Mouse (Mus musculus): Measurements from ENCODE around the gene Mprip.
A peak's percentile ranks its signal among the peaks of the same experiment; 100 is the strongest.

The Mprip gene

DNA sequence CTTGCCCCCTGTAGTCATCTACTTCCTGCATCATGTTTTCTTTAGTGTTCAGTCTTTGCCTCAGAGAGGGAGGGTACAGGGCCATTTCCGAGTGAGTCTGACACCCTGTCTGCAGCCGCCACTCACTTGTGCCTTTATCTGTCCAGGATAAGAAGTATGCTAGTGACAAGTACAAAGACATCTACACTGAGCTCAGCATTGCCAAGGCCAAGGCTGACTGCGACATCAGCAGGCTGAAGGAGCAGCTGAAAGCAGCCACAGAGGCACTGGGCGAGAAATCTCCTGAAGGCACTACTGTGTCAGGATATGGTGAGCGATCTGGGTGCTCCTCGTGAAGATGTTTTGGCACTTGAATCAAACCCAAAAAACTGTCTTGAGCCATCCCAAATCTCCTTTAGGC, 108.6 kb downstream of the Mprip start:
- DNase-seq = no peak

DNA sequence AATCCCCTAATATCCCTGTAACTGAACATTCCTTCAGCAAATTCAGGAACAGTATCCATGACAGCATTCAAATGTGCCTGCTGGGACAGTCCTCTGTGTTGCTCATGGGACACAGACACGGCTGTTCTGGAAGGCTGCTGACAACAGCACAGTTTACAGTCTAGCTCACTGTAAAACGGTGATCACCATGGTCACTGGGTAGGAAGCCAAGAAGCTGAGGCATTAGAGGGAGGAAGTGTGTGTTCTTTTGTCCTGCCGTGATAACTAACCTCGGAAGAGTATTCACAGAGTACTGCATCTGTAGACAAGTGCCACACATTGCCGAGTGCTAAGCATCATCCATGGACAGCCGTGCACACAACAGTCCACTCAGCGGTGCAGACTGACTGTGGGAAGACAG, 109.6 kb downstream of the Mprip start:
- no peak for DNase-seq

DNA sequence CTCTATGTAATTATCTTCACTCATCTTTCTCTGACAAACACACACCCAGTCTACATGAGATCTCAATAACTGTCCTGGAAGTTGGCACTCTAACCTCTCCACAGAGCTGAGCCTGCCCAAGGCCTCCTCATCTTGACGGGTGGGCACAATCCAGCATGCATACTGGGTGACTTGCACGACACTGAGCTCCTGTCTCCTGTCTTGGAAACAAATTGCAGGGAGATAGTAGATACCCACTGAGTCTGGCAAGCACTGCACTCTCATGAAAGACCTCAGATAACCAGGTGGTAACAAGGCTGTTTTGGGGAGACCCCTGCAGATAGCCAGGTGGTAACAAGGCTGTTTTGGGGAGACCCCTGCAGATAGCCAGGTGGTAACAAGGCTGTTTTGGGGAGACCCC, 111.2 kb downstream of the Mprip start:
- DNase-seq = no peak

DNA sequence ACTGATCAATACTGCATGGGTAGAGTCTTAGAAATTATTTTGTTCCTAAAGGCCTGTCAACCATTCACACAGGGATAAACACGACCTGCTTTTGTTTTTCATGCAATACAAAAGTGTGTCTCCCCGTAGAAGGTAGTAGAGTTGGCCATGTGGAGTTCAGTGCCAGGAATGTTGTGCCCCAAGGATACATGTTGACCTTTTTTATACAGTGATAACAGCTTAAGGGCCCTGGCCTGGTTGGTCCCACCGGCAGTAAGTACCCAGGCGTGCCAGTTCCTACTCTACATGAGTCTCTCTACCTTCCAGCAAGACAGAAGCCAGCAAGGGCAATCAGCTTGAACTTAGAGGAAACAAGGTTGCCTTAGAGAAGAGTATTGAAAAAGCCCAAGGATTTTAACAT, 111.8 kb downstream of the Mprip start:
- DNase-seq = no peak

DNA sequence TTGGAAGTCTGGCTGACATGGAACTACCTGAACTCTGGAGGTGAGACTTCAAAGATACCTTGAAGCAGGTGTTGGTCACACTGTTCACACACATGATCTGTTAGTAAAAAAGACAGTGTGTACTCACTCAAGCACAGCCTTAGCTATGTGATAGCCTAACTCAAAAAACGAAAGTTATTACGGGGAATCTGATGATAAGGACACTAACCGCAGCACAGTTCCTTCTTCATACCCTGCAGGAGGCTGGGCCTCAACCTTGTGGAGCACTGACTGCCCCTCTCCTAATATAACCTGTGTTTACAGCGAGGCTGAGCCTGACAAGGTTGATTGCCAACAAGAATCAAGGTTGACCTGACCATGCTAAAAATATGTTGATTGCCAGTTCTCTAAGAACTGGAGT, 113.4 kb downstream of the Mprip start:
- no peak for DNase-seq

DNA sequence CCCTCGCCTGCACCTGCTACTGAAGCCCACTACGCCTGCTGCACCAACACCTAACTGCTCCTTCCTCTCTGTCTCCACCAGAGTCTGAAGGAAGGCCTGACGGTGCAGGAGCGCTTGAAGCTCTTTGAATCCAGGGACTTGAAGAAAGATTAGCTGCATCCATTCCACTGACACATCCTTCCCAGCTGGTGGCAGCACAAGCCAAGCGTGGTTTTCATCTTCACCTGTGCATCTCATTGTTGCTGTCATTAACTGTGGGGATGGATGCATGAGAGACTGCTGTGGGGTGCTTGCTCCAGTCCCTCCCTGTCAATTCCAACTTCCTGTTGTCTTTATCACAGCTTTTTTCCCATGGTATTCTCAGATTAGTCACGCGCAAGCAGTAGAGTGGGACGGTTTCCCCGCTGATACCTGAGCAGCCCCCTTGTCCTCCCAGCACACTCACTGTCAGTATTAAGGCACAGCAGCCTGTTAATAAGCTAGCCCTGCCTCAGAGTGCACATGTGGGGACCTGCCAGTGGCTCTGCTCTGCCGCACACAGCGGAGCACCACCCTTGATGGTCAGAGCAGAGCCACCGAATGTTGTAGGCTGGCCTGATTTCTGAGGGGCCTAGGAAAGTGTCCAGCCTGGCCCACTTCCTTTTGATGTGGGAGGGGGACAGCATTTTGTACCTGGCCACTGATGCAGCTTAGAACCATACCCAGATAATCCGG, 114.5 kb downstream of the Mprip start:
- no peak for DNase-seq

DNA sequence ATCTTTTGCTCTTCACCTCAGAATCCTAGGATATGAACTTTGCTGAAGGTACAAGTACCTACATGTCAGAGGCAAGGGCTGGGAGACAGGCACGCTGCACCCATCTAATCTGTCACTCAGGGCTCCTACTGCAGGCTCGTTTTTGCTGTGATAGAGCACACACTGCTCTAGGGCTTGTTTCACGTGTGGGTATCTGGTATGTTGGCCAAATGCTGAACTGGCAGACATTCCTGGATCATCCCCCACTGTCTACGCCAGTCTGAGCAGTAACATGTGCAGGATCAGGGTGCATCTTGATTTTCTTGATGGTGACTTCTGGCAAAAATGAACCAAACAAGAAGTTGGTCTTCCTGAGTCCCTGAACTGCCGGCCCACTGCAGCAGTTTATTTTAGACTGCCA, 116.2 kb downstream of the Mprip start:
- peak; percentile 59 for DNase-seq

DNA sequence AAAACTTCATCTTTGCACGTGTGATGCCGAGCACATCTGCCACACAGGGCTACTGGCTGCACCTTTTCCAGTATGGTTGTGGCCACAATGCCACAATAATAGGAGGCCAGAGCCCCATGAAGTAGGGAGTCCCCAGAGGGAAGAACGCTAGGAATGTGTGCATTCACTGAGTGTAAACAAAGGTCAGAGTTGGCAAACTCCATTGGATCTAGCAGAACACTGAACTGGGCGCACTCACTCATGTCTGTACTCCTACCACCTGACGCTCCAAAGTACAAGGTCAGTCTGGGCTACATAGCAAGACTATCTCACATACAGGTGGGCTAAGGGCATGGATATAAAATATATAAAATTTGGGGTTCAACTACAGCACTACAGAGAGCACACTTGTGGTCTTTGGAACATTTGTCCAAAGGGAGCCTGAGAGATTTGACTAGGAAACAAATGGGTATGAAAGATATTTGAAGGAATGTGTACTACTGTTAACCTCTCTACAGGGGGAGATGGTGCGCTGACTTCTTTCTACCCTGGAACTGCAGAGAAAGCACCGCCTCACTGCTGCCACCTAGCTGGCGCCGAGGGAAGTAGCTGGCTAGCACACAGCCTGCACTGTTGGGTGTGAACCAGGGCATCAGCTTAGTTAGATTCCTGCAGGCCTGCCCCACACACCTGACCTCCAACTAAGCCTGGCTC, 117.2 kb downstream of the Mprip start:
- DNase-seq = peak; percentile 49

DNA sequence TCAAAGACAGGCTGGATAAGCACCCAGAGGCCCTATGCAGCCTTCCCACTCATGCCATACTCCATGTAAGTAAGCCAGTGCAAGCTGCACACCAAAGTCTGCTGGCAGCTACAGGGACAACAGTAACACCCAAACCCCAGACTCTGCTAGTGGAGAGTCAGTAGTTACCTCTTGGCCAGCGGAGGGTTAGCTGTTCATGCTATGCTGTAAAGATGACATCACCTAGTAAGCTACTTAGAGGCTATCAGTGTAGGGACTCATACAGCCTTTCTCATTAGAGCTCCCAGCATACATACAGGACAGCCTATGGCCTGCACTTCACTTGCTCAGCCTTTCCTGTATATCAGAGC, 117.7 kb downstream of the Mprip start:
- no peak for DNase-seq

DNA sequence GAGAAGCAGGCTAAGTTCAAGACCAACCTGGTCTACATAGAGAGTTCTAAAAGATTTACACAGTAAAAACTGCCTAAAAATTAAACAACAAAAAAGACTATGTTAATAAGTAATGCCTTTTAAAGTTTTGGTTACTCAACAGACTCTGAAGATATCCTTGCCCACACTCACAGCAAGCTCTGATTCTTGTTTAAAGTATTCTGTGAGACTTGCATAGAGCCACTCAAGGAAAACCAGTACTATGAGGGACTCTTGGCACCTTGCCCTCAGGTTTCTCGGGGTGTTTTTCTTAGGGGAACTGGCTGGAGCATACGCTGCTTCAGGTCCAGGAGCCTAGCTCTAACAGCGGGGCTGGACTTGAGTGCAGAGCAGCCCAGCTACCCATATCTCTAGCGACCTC, 118.3 kb downstream of the Mprip start:
- DNase-seq = no peak

DNA sequence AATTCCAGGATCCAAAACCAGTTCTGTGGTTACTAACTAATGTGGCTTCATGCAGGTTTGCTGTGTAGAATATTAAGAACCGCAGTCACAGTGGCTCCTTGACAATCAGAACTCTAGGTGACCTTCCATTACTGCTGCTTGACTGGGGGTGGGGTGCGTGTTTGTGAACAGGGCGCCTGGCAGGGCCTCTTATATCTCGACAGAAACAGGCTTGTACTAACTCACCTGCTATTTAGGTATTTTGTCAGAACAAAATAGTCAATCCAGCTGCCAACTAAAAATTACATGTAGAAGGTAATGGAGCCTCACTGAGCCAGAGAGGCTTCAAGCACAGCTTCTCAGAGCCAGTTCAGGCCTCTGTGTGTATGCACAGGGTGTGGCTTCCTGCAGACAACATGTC, 119.1 kb downstream of the Mprip start:
- DNase-seq = no peak

DNA sequence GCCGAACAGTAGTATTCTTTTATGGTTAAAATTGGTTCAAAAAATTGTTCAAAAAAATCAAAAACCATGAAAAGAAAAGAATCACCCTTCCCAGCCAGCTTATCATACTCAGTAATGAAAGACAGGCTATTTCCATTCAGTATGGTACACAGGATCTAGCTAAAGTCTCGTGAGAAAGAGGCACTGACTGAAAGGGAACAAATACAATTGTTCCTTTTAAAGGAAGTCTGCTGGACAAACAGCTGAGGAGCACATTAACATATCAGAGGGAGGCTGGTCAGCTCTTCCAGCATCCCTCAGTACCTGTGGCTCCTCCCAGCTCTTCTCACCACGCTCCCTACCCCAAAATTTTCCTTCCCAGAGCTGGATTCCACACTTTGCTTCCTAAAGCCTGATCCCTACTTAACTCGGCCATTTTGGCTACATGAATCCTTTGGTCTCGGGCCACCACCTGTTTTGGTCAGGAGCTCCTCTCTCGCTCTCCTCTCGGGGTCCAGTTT, 121.0 kb downstream of the Mprip start:
- DNase-seq = no peak

DNA sequence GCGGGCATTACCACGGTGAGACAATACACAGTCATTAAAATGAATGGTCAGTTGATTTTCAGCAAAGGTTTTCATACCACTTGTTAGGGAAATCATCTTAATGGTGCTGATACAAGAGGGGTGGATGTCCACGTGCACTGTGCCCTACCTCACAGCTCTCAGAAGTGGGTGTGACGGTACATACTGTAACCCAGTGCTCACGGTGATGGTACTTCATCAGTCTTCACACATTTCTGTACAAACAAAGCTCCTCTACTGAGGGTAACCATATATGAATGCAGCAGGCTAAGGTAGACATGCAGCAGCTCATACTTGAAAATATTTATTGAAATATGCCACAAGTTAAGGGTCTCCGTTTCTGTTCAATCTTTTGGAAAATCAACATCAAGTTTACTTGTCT, 122.5 kb downstream of the Mprip start:
- no peak for DNase-seq

DNA sequence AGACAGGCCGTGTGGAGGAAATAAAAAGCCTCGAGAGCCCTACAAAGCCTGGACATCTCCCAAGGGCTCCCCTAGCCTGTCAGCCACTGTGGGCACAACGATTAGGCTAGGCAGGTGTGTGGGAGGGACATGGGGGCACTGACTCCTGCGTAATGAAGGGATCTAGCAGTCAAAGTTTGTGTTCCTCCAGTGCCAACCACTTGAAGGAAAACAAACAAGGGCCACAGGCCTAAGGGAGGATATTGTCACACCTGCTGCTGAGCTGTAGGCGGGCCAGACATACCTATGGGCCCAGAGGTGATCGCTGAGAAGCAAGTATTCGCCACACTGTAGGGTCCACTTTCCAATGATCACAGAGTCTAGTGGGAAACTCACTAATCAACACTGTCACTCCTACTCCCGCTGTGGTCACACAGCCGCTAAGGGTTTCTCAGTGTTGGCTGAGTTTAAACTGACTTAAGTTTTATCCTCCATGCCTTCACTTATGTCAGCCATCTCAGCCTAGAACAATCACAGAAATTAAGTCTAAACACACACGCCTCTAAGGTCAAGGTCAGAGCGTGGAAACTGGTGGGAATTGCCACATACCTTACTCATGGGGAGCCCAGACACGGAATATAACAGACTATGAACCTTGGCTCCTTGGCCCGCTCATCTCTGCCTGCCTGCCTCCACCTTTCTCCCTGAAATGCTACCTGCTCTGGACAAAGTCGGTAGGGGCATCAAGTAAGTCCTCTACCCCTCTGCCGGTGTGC, 125.5 kb downstream of the Mprip start:
- no peak for DNase-seq

DNA sequence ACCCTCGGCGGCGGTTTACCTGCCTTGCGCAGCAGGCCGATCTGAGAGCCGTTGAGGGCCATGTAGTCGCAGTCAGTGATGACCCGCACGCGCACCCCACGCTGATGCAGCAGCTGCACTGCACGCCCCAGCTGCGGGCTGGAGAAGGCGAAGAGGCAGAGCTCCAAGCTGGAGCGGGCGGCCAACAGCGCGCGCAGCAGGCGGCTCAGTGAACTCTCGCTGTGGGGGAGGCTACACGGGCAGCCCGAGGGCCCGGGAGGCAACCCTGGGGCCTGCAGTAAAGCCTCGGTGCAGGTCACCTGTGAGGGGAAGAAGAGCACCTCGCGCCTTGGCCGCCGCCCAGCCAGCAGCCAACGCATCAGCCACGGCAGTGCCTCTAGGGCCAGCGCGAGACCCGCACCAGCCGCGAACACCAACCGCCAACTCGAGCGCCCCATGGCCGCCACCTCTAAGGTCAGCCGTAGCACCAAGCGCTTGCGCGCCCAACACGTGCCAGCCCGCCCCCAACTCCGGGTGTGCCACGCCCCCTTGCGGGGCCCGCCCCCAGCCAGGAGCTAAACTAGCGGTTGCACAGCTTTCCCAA, 126.2 kb downstream of the Mprip start, which contains the start of gene Pld6:
Gene Pld6, minus strand, starts transcription at position 447 of the 583 bp plus-strand sequence.
- DNase-seq = no peak

DNA sequence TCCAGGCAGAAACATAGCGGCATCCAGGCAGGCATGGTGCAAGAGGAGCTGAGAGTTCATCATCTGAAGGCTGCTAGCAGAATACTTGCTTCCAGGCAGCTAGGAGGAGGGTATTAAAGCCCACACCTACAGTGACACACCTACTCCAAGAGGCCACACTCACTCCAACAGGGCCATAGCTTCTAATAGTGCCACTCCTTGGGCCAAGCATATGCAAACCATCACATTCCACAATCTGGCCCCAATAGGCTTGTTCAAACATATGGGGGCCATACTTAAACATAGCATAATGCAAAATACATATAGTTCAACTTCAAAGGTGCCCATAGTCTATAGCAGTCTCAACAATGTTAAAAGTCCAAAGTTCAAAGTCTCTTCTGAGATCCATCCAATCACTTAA, 128.2 kb downstream of the Mprip start:
- DNase-seq = no peak

DNA sequence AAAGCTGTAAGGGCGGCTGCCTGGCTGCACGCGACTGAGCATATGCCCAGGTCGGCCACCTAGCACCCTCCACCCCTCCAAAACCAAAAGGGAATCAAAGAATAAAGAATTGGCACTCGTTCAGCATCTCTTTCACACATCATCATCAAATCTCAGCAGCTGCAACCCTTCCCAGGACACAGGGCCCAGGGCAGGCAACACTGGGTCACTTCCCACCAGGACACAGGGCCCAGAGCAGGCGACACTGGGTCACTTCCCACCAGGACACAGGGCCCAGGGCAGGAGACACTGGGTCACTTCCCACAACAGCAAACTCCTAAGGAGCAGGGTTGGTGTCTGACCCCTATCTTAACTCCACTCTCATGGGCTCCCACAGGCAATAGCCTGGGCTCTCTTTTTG, 132.3 kb downstream of the Mprip start:
- no peak for DNase-seq

DNA sequence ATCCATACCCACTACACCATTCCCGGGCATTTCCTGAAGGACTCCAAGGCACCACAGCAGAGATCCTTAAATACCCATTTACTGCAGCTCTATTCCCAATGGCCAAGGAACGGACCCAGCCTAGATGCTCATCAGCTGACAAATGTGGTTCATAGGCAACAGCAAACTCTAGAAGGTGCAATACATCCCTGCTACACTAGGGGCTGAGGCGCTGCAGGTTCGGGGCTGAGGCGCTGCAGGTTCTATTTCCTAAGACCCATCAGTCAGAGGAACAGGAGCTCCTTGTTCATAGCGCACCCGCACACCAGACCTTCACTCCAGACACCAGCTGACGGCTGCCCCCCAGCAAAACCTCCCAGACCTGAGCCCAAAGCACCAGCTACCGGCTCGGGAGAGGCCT, 139.3 kb downstream of the Mprip start:
- no peak for DNase-seq

DNA sequence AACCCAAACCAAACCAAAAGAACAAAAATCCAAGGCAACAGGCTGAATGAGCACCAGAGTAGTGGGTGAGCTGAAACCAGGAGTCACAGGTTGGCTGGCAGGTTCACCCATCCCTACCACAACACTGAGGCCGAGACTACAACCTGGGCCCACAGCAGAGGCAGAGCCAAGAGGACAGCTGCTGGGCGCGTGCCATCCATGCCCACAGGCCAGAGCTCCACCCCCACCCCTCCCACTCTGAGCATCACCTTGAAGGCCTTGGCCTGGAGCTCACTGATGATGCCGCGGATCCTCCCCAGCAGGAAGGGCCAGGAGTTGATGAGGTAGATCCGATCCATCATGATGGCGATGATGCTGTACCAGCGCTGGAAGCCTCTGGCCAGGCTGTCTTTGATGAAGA, 140.8 kb downstream of the Mprip start:
- no peak for DNase-seq

DNA sequence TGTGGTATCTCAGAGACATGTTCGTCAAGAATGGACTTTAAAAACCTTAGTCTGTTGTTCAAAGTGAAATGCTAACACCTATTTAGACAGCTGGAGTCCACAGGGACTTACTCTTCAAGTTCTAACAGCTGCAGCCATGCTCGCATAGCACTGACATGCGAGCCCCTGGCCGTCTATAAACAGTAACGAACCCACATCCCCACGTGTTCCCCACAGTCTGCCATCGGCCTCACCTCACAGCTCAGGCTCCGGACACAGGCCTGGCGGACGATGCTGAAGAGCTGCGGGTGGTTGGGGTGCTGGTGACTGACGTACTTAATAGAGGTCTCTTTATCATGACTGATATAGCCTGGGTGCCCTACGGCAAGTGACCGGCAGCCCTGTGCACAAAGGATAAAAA, 142.4 kb downstream of the Mprip start:
- DNase-seq = no peak

DNA sequence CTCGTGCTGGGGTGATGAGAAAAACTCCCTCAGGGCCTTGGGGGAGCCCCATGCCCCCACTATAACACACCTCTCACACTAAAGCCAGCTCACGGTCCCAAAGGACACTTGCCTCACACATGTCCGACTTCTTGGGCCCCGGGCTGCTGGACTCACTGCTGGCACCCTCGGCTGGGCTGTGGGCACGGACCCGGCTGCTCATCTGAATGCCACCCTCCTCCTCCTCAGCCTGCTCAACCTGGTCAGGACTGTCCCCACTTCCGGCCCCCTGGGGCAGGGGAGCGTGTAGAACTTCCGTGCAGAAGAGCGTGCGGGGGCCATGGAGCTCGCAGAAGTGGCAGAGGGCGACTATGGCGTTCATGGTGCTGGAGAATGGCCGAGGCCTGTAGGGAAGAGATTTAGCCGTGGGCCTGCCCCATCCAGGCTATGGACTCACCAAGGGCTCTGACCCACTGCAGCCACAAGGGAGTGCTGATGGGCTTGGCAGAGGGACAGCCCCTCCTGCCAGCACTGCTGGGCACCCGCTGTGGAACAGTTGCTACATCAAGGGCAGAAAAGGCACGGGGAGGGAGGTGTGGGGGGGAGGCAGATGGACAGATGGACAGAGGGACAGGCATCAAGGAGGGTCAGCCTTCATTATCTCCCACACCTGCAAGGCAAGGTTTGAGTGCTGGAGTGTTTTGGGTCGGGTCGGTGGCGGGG, 143.5 kb downstream of the Mprip start:
- no peak for DNase-seq

DNA sequence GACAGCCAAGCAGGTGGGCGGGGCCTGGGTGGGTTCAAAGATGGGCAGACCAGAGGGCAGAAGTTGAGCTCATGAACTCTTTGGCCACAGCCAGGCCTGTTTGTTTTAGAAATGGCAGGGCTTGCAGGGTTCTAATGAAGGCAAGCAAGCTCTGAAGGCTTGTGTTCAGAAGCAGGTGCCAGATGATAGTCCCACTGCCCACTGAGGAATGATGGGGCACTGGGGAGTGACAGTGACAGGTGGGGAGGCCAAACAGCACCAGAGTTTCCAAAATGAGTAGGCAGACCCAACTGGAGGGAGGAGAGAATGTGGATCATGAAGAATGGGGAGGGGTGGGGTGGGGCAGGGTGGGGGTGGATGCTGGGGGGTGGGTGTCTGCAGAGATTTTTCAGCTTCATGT, 144.2 kb downstream of the Mprip start:
- DNase-seq = no peak

DNA sequence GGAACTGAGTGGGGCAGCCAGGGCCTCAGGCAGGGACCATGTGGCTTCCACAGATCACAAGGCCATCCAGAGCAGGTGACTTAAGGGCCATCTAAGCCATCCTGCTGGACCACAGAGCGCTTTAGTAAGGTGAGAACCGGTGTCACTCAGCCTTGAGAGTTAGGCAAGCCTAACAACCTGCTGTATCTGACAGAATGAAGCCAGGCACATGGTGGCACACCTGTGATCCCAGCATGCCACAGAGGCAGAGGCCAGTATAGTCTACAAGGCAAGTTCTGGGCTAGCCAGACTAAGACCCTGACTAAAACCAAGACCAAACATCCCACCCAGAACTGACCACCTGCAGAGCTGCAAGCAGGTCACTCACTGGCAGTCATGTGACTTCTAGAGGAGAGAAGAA, 144.6 kb downstream of the Mprip start:
- DNase-seq = no peak

Data from layer of hippocampus, adult 9-11 months (tissue).